Mouse (Mus musculus): ENCODE results near the gene Clec14a.

GRCm38 (mm10) chr12:58251901-58252300 lies 17.2 kb downstream of the Clec14a start:
- TF ChIP-seq EP300 (IDR thresholded peaks at IDR 0.05; ENCODE audit: low read depth) (no peak), CTCF (IDR thresholded peaks at IDR 0.05; ENCODE audit: low read depth) (no peak)
